Mouse (Mus musculus): ENCODE results near the gene Plcg2. TPM values are rescaled to one million over a fixed set of nuclear protein-coding genes. Genes with fewer than 3 reads are reported as not detected.
A peak's percentile ranks its signal among the peaks of the same experiment; 100 is the strongest.

Plcg2 gene
- polyA plus RNA-seq, 1 experiment from 2014 or later = 3.4 TPM

GRCm38 (mm10) chr8:117494874-117495273 lies 3.2 kb upstream of the Plcg2 start:
- WGBS = 80% methylated on average over 2 of the region's 2 CpGs
- Histone ChIP-seq H3K4me3 (ENCODE audit: low read depth, low read length) (no peak overlapping the region), H3K4me1 (ENCODE audit: control insufficient read depth, insufficient read depth, low read length) (no peaks in the 10 kb centered on the region), H3K27me3 (ENCODE audit: control insufficient read depth, insufficient read depth, low read length) (peaks cover 15% of the 10 kb centered on the region), H3K36me3 (ENCODE audit: control insufficient read depth, insufficient read depth, low read length) (no peaks in the 10 kb centered on the region), H3K27ac (ENCODE audit: low read depth, low read length) (no peak overlapping the region), H3K4me2 (ENCODE audit: low read depth) (no peak overlapping the region), H3K9ac (ENCODE audit: low read length) (no peak overlapping the region), H3K9me3 (ENCODE audit: control insufficient read depth, low read length) (no peaks in the 10 kb centered on the region)
- ATAC-seq (ENCODE audit: insufficient read depth, low FRiP score, low TSS enrichment) = no peak
- DNase-seq (ENCODE audit: low spot score) = no peak

GRCm38 (mm10) chr8:117498915-117499540 lies 937 bp downstream of the Plcg2 start:
- no peak for ATAC-seq (ENCODE audit: insufficient read depth, low FRiP score, low TSS enrichment)
- Histone ChIP-seq H3K4me1 (ENCODE audit: control insufficient read depth, insufficient read depth, low read length) (no peaks in the 10 kb centered on the region), H3K4me2 (ENCODE audit: low read depth) (peak overlapping the region; percentile 100), H3K36me3 (ENCODE audit: control insufficient read depth, insufficient read depth, low read length) (no peaks in the 10 kb centered on the region), H3K27ac (ENCODE audit: low read depth, low read length) (no peak overlapping the region), H3K4me3 (ENCODE audit: low read depth, low read length) (peak overlapping the region; percentile 48), H3K9me3 (ENCODE audit: control insufficient read depth, low read length) (no peaks in the 10 kb centered on the region), H3K9ac (ENCODE audit: low read length) (no peak overlapping the region), H3K27me3 (ENCODE audit: control insufficient read depth, insufficient read depth, low read length) (peaks cover 15% of the 10 kb centered on the region)
- no peak for DNase-seq (ENCODE audit: low spot score)
- WGBS = 6% methylated on average over 20 of the region's 20 CpGs

GRCm38 (mm10) chr8:117500232-117500823 lies 2.2 kb downstream of the Plcg2 start:
- Histone ChIP-seq H3K27ac (ENCODE audit: low read depth, low read length) (no peak overlapping the region), H3K9me3 (ENCODE audit: control insufficient read depth, low read length) (no peaks in the 10 kb centered on the region), H3K9ac (ENCODE audit: low read length) (no peak overlapping the region), H3K4me2 (ENCODE audit: low read depth) (no peak overlapping the region), H3K4me3 (ENCODE audit: low read depth, low read length) (no peak overlapping the region), H3K36me3 (ENCODE audit: control insufficient read depth, insufficient read depth, low read length) (no peaks in the 10 kb centered on the region), H3K4me1 (ENCODE audit: control insufficient read depth, insufficient read depth, low read length) (no peaks in the 10 kb centered on the region), H3K27me3 (ENCODE audit: control insufficient read depth, insufficient read depth, low read length) (peaks cover 15% of the 10 kb centered on the region)
- DNase-seq (ENCODE audit: low spot score) (no peak), ATAC-seq (ENCODE audit: insufficient read depth, low FRiP score, low TSS enrichment) (no peak)
- 83% methylated on average over 5 of the region's 5 CpGs for WGBS

- 93% methylated on average over 6 of the region's 6 CpGs for WGBS
- Histone ChIP-seq H3K27ac (ENCODE audit: low read depth, low read length) (no peak overlapping the region), H3K4me1 (ENCODE audit: control insufficient read depth, insufficient read depth, low read length) (no peaks in the 10 kb centered on the region), H3K36me3 (ENCODE audit: control insufficient read depth, insufficient read depth, low read length) (no peaks in the 10 kb centered on the region), H3K9me3 (ENCODE audit: control insufficient read depth, low read length) (no peaks in the 10 kb centered on the region), H3K27me3 (ENCODE audit: control insufficient read depth, insufficient read depth, low read length) (peaks cover 15% of the 10 kb centered on the region), H3K4me2 (ENCODE audit: low read depth) (no peak overlapping the region), H3K4me3 (ENCODE audit: low read depth, low read length) (no peak overlapping the region), H3K9ac (ENCODE audit: low read length) (no peak overlapping the region)
- ATAC-seq (ENCODE audit: insufficient read depth, low FRiP score, low TSS enrichment) (no peak), DNase-seq (ENCODE audit: low spot score) (no peak)
These were observed 3.2 kb downstream of the Plcg2 start for GRCm38 (mm10) chr8:117501323-117501722.

DNA sequence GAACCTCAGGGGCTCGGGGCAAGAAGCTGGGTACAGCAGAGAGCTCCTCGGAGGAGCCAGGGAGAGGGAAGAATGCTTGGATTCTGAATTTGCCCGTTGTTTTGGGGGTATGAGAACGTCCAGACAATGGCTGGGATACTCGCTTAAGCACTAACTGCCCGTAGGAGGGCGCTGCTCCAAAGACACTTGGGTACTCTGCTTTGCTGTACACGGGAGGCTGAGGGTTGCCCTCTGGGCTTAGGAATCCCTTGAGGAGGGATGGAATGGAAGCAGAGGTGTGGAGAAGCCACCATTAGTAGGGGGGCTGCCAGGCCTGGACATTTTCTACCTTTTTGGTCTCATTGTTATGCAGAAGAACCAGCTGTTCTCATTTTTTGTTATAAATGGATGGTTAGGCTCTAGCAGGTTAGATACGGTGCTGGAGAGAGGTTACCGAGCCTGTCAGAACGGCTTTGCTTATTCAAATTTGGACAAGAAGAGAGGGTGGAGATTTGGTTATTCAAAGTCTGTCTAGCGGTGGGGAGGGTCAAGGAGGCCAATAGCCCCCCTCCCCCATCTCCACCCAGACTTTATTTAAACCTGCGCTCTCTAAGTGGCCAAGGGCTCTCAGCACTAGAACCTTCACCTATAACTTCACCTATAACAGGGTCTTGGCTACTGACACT lies 5.4 kb downstream of the Plcg2 start:
- DNase-seq (ENCODE audit: low spot score) = no peak

DNA sequence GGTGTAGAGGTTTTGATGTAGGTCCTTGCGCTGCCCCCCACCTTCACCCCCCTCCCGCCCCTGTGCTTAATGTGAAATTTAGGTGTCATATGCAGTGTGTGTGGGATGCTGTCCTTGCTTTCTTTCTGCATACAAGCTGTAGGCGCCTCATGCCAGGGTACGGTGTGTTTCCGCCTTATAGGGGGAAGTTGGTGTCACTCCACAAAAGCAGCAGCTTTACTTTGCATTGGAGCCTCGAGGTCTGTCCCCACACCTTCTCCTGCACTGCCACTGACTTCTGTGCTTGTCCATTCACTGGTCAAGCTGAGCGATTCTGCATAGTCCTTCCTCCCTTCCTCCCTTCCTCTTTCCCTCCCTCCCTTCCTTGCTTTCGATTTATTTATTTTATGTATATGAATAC lies 9.6 kb downstream of the Plcg2 start:
- Histone ChIP-seq H3K9me3 (ENCODE audit: control insufficient read depth, low read length) (no peaks in the 10 kb centered on the region), H3K4me3 (ENCODE audit: low read depth, low read length) (no peak overlapping the region), H3K27me3 (ENCODE audit: control insufficient read depth, insufficient read depth, low read length) (no peaks in the 10 kb centered on the region), H3K4me2 (ENCODE audit: low read depth) (no peak overlapping the region), H3K36me3 (ENCODE audit: control insufficient read depth, insufficient read depth, low read length) (no peaks in the 10 kb centered on the region), H3K9ac (ENCODE audit: low read length) (no peak overlapping the region), H3K27ac (ENCODE audit: low read depth, low read length) (no peak overlapping the region), H3K4me1 (ENCODE audit: control insufficient read depth, insufficient read depth, low read length) (no peaks in the 10 kb centered on the region)
- WGBS = 91% methylated on average over 8 of the region's 8 CpGs
- ATAC-seq (ENCODE audit: insufficient read depth, low FRiP score, low TSS enrichment) = no peak
- DNase-seq (ENCODE audit: low spot score) = no peak

More for the DNA sequence above, 5.4 kb downstream of the Plcg2 start:
- H3K27ac ChIP-seq (ENCODE audit: low read depth, low read length) = no peak overlapping the region
- no peak overlapping the region for H3K4me2 ChIP-seq (ENCODE audit: low read depth)
- H3K27me3 ChIP-seq (ENCODE audit: control insufficient read depth, insufficient read depth, low read length) = peaks cover 8% of the 10 kb centered on the region
- no peaks in the 10 kb centered on the region for H3K9me3 ChIP-seq (ENCODE audit: control insufficient read depth, low read length)
- 70% methylated on average over 13 of the region's 13 CpGs for WGBS
- ATAC-seq (ENCODE audit: insufficient read depth, low FRiP score, low TSS enrichment) = no peak
- no peaks in the 10 kb centered on the region for H3K36me3 ChIP-seq (ENCODE audit: control insufficient read depth, insufficient read depth, low read length)
- no peak overlapping the region for H3K9ac ChIP-seq (ENCODE audit: low read length)
- H3K4me1 ChIP-seq (ENCODE audit: control insufficient read depth, insufficient read depth, low read length) = no peaks in the 10 kb centered on the region
- H3K4me3 ChIP-seq (ENCODE audit: low read depth, low read length) = no peak overlapping the region

- H3K4me2 ChIP-seq (ENCODE audit: low read depth) = no peak overlapping the region
- WGBS = 78% methylated on average over 14 of the region's 14 CpGs
- no peak for ATAC-seq (ENCODE audit: insufficient read depth, low FRiP score, low TSS enrichment)
- no peak overlapping the region for H3K4me3 ChIP-seq (ENCODE audit: low read depth, low read length)
- no peak overlapping the region for H3K27ac ChIP-seq (ENCODE audit: low read depth, low read length)
- H3K4me1 ChIP-seq (ENCODE audit: control insufficient read depth, insufficient read depth, low read length) = no peaks in the 10 kb centered on the region
- no peaks in the 10 kb centered on the region for H3K36me3 ChIP-seq (ENCODE audit: control insufficient read depth, insufficient read depth, low read length)
- H3K9ac ChIP-seq (ENCODE audit: low read length) = no peak overlapping the region
- DNase-seq (ENCODE audit: low spot score) = no peak
- no peaks in the 10 kb centered on the region for H3K27me3 ChIP-seq (ENCODE audit: control insufficient read depth, insufficient read depth, low read length)
- H3K9me3 ChIP-seq (ENCODE audit: control insufficient read depth, low read length) = no peaks in the 10 kb centered on the region
These were observed 18.9 kb downstream of the Plcg2 start for GRCm38 (mm10) chr8:117516876-117517565.

GRCm38 (mm10) chr8:117517861-117518260 lies 19.8 kb downstream of the Plcg2 start:
- no peaks in the 10 kb centered on the region for H3K36me3 ChIP-seq (ENCODE audit: control insufficient read depth, insufficient read depth, low read length)
- no peak overlapping the region for H3K4me2 ChIP-seq (ENCODE audit: low read depth)
- ATAC-seq (ENCODE audit: insufficient read depth, low FRiP score, low TSS enrichment) = no peak
- no peaks in the 10 kb centered on the region for H3K4me1 ChIP-seq (ENCODE audit: control insufficient read depth, insufficient read depth, low read length)
- no peaks in the 10 kb centered on the region for H3K9me3 ChIP-seq (ENCODE audit: control insufficient read depth, low read length)
- WGBS = 90% methylated on average over 9 of the region's 9 CpGs
- no peak overlapping the region for H3K27ac ChIP-seq (ENCODE audit: low read depth, low read length)
- H3K9ac ChIP-seq (ENCODE audit: low read length) = no peak overlapping the region
- H3K4me3 ChIP-seq (ENCODE audit: low read depth, low read length) = no peak overlapping the region
- DNase-seq (ENCODE audit: low spot score) = no peak
- no peaks in the 10 kb centered on the region for H3K27me3 ChIP-seq (ENCODE audit: control insufficient read depth, insufficient read depth, low read length)
